Mouse (Mus musculus) embryonic facial prominence, embryonic 11.5 days (tissue): ENCODE measurements at regions not wholly inside any gene's neighbourhood (a gene's known extent, or its start where the extent isn't known, plus 50 kb on each side); places are given as distances from the start of the nearest gene placed in this dataset.

Source experiments
- ATAC-seq: fragments of 200-750 bp; cut with Nextera tagmentation; replicated peaks from 2 replicates; pipeline ENCODE4 v1.8.0; 2017; ENCODE audit warnings: low read depth; ENCODE audit not compliant: insufficient number of reproducible peaks, low FRiP score, low TSS enrichment
- DNase-seq: peaks from one replicate; pipeline ENCODE4 v3.0.0-alpha.2; 2015; ENCODE audit warnings: low spot score
- H3K27ac ChIP-seq: fragments of 300-500 bp; sonication (generic); replicated peaks from 2 replicates; pipeline ENCODE4 v1.5.1; 2014; ENCODE audit warnings: mild to moderate bottlenecking, low read depth, low read length, control low read depth
- H3K27me3 ChIP-seq: fragments of 300-500 bp; sonication (generic); 2 replicates; pipeline ENCODE4 v1.6.1; 2014; ENCODE audit warnings: mild to moderate bottlenecking, low read length, moderate library complexity, mixed read lengths; ENCODE audit not compliant: control insufficient read depth, insufficient read depth
- H3K36me3 ChIP-seq: fragments of 300-500 bp; sonication (generic); replicated peaks from 2 replicates; pipeline ENCODE4 v1.6.1; 2014; ENCODE audit warnings: low read depth, mild to moderate bottlenecking, low read length, moderate library complexity, mixed read lengths; ENCODE audit not compliant: control insufficient read depth, insufficient read depth
- H3K4me1 ChIP-seq: fragments of 300-500 bp; sonication (generic); 2 replicates; pipeline ENCODE4 v1.6.1; 2014; ENCODE audit warnings: low read length, mixed read lengths; ENCODE audit not compliant: control insufficient read depth, insufficient read depth
- H3K4me2 ChIP-seq: fragments of 300-500 bp; sonication (generic); 2 replicates; pipeline ENCODE4 v1.6.1; 2014; ENCODE audit warnings: low read depth, mild to moderate bottlenecking, control low read depth, low read length, moderate library complexity
- H3K4me3 ChIP-seq: fragments of 300-500 bp; sonication (generic); 2 replicates; pipeline ENCODE4 v1.5.1; 2014; ENCODE audit warnings: low read depth, low read length, control low read depth
- H3K9ac ChIP-seq: fragments of 300-500 bp; sonication (generic); replicated peaks from 2 replicates; pipeline ENCODE4 v1.6.1; 2014; ENCODE audit warnings: mild to moderate bottlenecking, control low read depth, low read length
- H3K9me3 ChIP-seq: fragments of 300-500 bp; sonication (generic); replicated peaks from 2 replicates; pipeline ENCODE4 v1.6.1; 2016; ENCODE audit warnings: mild to moderate bottlenecking, low read length, inconsistent platforms, mixed read lengths; ENCODE audit not compliant: control insufficient read depth
- WGBS: fragments of 180-500 bp; shearing (Covaris S2); extraction: QIAGEN DNeasy Blood & Tissue Kit; methylation state at CpG from one replicate; pipeline ENCODE4 v1.1.7; 2014; 5-methylcytosine and 5-hydroxymethylcytosine counted together

GRCm38 (mm10) chr9:113414690-113415089 is 293.4 kb downstream of the Pdcd6ip start:
- Histone ChIP-seq H3K4me2 (no peak overlapping the region), H3K9me3 (no peaks in the 10 kb centered on the region), H3K4me1 (no peaks in the 10 kb centered on the region), H3K4me3 (no peak overlapping the region), H3K36me3 (no peaks in the 10 kb centered on the region), H3K27me3 (no peaks in the 10 kb centered on the region), H3K27ac (no peak overlapping the region), H3K9ac (no peak overlapping the region)
- WGBS, result 59% methylated on average over 1 of the region's 1 CpGs
- no peak for ATAC-seq
- DNase-seq, result no peak

GRCm38 (mm10) chr9:113413851-113414250 is 294.2 kb downstream of the Pdcd6ip start:
- no peak overlapping the region for H3K4me2 ChIP-seq
- H3K4me1 ChIP-seq, result no peaks in the 10 kb centered on the region
- 80% methylated on average over 3 of the region's 3 CpGs for WGBS
- no peaks in the 10 kb centered on the region for H3K36me3 ChIP-seq
- H3K27me3 ChIP-seq, result no peaks in the 10 kb centered on the region
- ATAC-seq, result no peak
- no peak for DNase-seq
- no peak overlapping the region for H3K4me3 ChIP-seq
- no peaks in the 10 kb centered on the region for H3K9me3 ChIP-seq
- no peak overlapping the region for H3K27ac ChIP-seq
- H3K9ac ChIP-seq, result no peak overlapping the region

- no peaks in the 10 kb centered on the region for H3K4me1 ChIP-seq
- no peak for ATAC-seq
- no peaks in the 10 kb centered on the region for H3K9me3 ChIP-seq
These were observed 296.4 kb downstream of the Pdcd6ip start for GRCm38 (mm10) chr9:113411638-113412037.

GRCm38 (mm10) chr9:113408521-113408920 is 299.5 kb downstream of the Pdcd6ip start:
- ATAC-seq (no peak), DNase-seq (no peak)
- Histone ChIP-seq H3K4me1 (no peaks in the 10 kb centered on the region), H3K36me3 (no peaks in the 10 kb centered on the region), H3K4me2 (no peak overlapping the region), H3K9ac (no peak overlapping the region), H3K4me3 (no peak overlapping the region), H3K9me3 (no peaks in the 10 kb centered on the region), H3K27ac (no peak overlapping the region), H3K27me3 (no peaks in the 10 kb centered on the region)
- 90% methylated on average over 4 of the region's 4 CpGs for WGBS

More at GRCm38 (mm10) chr9:113411638-113412037, 296.4 kb downstream of the Pdcd6ip start:
- no peak overlapping the region for H3K27ac ChIP-seq
- no peak overlapping the region for H3K4me3 ChIP-seq
- 83% methylated on average over 4 of the region's 4 CpGs for WGBS
- no peaks in the 10 kb centered on the region for H3K36me3 ChIP-seq
- H3K27me3 ChIP-seq, result no peaks in the 10 kb centered on the region
- H3K9ac ChIP-seq, result no peak overlapping the region
- H3K4me2 ChIP-seq, result no peak overlapping the region
- DNase-seq, result no peak

GRCm38 (mm10) chr9:113394320-113394719 is 313.7 kb downstream of the Pdcd6ip start:
- Histone ChIP-seq H3K36me3 (no peaks in the 10 kb centered on the region), H3K9ac (no peak overlapping the region), H3K4me2 (no peak overlapping the region), H3K4me3 (no peak overlapping the region), H3K27me3 (no peaks in the 10 kb centered on the region), H3K4me1 (no peaks in the 10 kb centered on the region), H3K9me3 (no peaks in the 10 kb centered on the region), H3K27ac (no peak overlapping the region)
- DNase-seq (no peak), ATAC-seq (no peak)
- 77% methylated on average over 3 of the region's 3 CpGs for WGBS

GRCm38 (mm10) chr9:113387356-113387755 is 320.7 kb downstream of the Pdcd6ip start:
- Histone ChIP-seq H3K9me3 (no peaks in the 10 kb centered on the region), H3K9ac (no peak overlapping the region), H3K4me2 (no peak overlapping the region), H3K4me3 (no peak overlapping the region), H3K27me3 (no peaks in the 10 kb centered on the region), H3K4me1 (no peaks in the 10 kb centered on the region), H3K27ac (no peak overlapping the region), H3K36me3 (no peaks in the 10 kb centered on the region)
- ATAC-seq, result no peak
- 82% methylated on average over 12 of the region's 12 CpGs for WGBS
- DNase-seq, result no peak

GRCm38 (mm10) chr9:113381591-113382110 is 326.4 kb downstream of the Pdcd6ip start:
- Histone ChIP-seq H3K36me3 (no peaks in the 10 kb centered on the region), H3K9ac (no peak overlapping the region), H3K9me3 (no peaks in the 10 kb centered on the region), H3K4me3 (no peak overlapping the region), H3K4me2 (no peak overlapping the region), H3K27ac (no peak overlapping the region), H3K27me3 (no peaks in the 10 kb centered on the region), H3K4me1 (no peaks in the 10 kb centered on the region)
- ATAC-seq (no peak), DNase-seq (no peak)
- WGBS, result 46% methylated on average over 13 of the region's 13 CpGs

GRCm38 (mm10) chr9:113380408-113381129 is 327.5 kb downstream of the Pdcd6ip start:
- no peak for ATAC-seq
- 62% methylated on average over 17 of the region's 17 CpGs for WGBS

More at GRCm38 (mm10) chr9:113380408-113381129, 327.5 kb downstream of the Pdcd6ip start:
- Histone ChIP-seq H3K4me2 (no peak overlapping the region), H3K27me3 (no peaks in the 10 kb centered on the region), H3K9ac (no peak overlapping the region), H3K27ac (no peak overlapping the region), H3K9me3 (no peaks in the 10 kb centered on the region), H3K36me3 (no peaks in the 10 kb centered on the region), H3K4me3 (no peak overlapping the region), H3K4me1 (no peaks in the 10 kb centered on the region)
- no peak for DNase-seq
